Mouse (Mus musculus) frontal cortex, postnatal 25 days (tissue): ENCODE measurements at regions not wholly inside any gene's neighbourhood (a gene's known extent, or its start where the extent isn't known, plus 50 kb on each side); places are given as distances from the start of the nearest gene placed in this dataset.

ENCODE experiments used
- DNase-seq, 2 experiments: peaks; one replicate each; pipeline ENCODE4 v3.0.0; 2022; ENCODE audit warnings: low spot score in 2 of 2

GRCm38 (mm10) chr9:100404426-100404825 is 82.2 kb downstream of the Il20rb start:
- DNase-seq: no peak

GRCm38 (mm10) chr9:100400366-100400765 is 86.2 kb downstream of the Il20rb start:
- peak in 1 of 2 experiments; percentile 26 for DNase-seq

DNA sequence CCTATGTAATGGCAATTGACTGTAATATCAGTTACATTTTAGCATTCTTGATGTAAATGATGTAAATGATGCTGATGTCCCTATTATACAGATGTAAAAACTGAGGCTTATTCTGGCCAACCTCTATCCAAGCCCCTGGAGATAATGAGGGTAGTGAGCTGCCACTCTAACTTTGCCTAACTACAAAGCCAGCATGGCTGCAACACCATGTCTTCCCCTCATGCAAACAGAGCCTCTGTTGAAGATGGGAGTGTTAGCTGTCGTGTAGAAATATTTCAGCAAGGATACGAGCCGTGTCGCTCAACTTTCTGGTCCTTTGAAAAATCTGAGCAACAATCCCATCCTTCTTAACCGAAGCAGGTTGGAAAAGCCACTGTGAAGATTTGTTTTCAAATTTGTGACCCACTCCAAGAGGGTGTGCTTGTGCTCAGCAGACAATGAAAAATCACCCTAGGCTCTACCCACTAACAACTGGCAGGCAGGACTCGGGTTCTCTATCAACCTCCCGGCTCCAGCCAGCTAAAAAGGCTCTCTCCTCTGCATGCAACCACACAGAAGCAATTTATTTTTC is 90.2 kb downstream of the Il20rb start:
- no peak for DNase-seq

DNA sequence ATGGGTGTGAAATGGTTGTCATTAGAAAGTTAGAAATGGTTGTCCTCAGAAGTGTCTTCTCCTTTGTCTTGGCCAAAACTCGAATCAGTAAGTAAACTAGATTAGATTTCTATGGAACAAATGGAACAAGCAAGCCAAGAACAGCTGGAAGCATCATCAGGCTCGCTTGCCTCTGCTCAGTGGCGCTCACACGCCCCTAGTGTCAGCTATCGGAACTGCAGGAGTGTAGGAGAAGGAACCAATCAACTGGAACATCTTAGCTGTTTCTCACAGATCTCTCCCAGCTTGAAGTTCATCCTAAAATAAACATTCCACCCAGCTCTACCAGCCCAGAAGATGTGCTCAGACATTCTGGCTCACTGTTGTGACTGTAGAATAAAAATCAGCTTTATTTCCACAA is 90.9 kb downstream of the Il20rb start:
- DNase-seq: peak; percentile 70 to 73

DNA sequence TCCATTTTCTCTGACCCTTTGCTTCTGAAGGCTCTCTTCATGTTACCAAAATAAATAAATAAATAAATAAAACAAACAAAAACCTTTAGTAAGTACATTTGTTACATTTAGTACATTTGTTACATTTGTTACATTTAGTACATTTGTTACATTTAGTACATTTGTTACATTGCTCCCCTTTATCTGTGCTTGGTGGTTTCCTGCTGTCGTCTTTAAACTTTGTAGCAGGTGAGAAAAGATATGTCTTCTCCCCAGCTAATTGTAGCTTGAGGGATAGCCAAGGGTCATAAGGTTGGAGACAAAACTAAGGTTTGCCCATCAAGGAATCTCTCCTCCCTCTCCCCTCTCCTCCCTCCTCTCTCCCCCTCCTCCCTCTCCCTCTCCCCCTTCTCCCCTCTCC is 92.0 kb downstream of the Il20rb start:
- DNase-seq: no peak

GRCm38 (mm10) chr9:100394166-100394565 is 92.4 kb downstream of the Il20rb start:
- DNase-seq: no peak

DNA sequence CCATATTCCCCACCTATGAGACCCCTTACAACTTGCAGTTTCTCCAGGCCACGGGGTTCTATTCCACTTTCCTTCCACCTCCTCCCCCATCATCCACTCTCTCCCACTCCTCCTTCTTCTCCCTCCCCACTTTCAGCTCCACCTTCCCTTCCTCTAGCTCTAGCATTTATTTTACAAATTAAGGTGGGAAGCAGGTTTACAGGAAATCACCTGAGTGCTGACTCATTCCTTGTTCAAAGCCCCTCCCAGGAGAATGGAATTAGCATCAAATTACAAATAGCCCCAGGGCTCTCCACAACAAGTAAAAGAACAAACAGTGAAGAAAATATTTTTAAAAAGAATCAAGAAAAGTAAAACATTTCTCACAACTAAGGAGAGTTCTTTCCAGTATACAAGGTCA is 94.3 kb downstream of the Il20rb start:
- DNase-seq: no peak

GRCm38 (mm10) chr9:100391566-100392213 is 94.9 kb downstream of the Il20rb start:
- DNase-seq: no peak

DNA sequence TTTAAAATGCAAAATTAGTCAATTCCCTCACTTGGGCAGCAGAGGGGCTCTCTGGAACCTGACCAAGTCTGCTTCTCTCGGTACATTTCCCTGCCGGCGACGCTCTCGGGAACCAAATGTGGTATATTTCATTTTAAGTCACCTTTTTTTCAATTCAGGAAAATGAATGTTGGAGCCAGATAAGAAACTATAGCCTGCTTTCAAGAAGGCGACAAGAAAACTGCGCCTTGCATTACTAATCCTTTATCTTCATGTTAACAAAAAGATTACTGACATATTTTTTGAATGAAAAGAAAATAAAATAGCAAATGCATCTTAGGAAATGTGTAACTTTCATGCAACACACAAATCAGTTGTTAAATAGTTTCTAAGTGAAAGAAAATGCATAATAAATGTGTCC is 98.2 kb downstream of the Il20rb start:
- DNase-seq: no peak

GRCm38 (mm10) chr9:100387171-100387685 is 99.4 kb downstream of the Il20rb start:
- no peak for DNase-seq

- peak; percentile 57 for DNase-seq
Observed at GRCm38 (mm10) chr9:100382492-100382891, 104.1 kb downstream of the Il20rb start.

- no peak for DNase-seq
Observed at GRCm38 (mm10) chr9:100369921-100370320, 116.7 kb downstream of the Il20rb start.

DNA sequence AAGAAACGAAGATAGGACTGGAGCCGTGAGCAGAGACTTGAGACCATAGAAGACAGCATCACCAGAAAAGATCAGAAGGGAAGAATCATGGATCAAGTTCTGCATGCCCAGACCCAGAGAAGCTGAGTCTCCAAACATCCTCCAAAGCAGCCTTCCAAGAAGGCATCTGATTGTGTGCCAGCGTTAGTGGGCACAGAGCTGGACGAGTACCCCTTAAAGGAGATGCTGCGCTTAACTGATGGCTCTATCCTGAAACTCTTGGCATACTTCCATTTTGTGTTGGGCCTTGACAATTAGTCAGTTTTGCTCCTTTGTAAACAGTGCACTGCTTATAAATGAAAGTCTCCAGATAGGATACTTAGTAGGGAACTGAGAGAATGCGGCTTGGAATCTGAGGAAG is 119.8 kb downstream of the Il20rb start:
- no peak for DNase-seq

GRCm38 (mm10) chr9:100359934-100360716 is 126.5 kb downstream of the Il20rb start:
- no peak for DNase-seq

- DNase-seq: no peak
Observed at GRCm38 (mm10) chr9:100357553-100357952, 129.0 kb downstream of the Il20rb start.

DNA sequence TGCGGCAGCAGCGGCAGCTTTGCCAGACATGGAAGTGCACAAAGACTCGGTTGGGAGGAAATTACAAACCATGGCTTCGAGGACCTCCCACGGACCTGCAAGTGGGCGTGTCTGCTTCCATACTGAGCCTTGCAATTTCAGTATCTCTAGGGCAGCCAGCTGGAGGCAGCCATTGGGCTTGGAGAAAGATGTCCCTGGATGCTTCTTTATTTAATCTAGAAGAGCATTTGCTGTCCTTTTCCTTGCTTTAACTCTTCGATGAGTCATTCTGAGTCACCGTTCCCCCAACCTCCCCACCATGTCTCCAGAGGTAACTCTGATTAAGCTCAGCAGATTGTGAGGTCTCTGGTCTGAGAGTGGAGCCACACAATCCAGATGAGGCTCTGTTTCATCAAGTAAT is 145.8 kb downstream of the Il20rb start:
- DNase-seq: peak in 1 of 2 experiments; percentile 20

GRCm38 (mm10) chr9:100307765-100308164 is 178.8 kb downstream of the Il20rb start:
- DNase-seq: no peak

DNA sequence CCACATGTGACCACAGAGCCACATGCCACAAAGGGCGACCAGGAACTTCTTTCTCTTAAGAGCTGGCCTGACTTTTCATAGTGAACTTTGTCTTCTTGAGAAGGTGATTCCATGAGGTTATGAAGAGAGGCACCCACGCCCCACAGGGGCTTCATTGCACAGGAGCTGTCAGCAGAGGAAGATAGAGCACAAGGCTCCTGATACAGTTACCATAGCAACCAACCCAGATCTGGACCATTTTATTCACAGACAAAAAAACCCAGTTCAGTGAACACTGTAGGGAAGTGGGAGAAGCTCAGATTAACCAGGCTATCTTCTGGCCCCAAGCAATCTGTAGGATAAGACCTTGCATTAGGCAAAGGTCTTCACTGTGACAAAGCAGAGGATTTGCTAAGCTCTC is 179.2 kb downstream of the Il20rb start:
- no peak for DNase-seq

DNA sequence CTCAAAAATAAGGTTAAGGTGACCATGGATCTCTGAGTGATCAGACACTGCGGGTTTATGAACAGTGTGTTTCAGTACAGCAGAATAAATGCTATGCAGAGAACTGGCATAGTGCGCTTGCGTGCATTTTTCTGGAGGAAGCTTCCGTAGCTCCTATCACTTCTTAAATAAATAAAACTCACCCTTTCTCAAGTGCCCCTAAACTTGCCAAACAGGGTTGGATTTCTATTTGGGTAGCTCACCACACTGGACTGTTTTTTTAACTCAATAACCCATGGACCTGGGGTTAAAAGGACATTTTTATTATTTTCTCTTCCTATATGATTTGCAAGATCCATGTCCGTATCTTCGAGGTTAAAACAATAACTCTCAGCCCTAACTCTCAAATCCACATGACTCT is 182.8 kb downstream of the Il20rb start:
- no peak for DNase-seq

- DNase-seq: peak; percentile 7 to 14
Observed at GRCm38 (mm10) chr9:100301613-100302012, 185.0 kb downstream of the Il20rb start.

- no peak for DNase-seq
Observed at GRCm38 (mm10) chr9:100277361-100277760, 209.2 kb downstream of the Il20rb start.

- no peak for DNase-seq
Observed at GRCm38 (mm10) chr9:100266528-100267387, 219.8 kb downstream of the Il20rb start.
